ENCODE assay signal across 13 mouse cellular contexts in genomic region chr15:81122535-81122934, GRCm38 (mm10).
DNase-seq lines count a peak whose midpoint lies in the region; ATAC-seq and TF ChIP-seq lines count a peak whose summit lies in the region.
"Had no signal": no experiment of that assay in that cellular context is flagged by ENCODE, and none has a peak within 500 bp of the region (broad histone marks: within the 10 kb centered on the region; RNA-seq: fewer than 3 reads in every experiment).

No protein-coding gene starts in this region.

- WGBS in embryonic facial prominence, embryonic 14.5 days: 28% methylated on average over 3 of the region's 4 CpGs

- H3K79me2 ChIP-seq in myocyte (ENCODE audit: control insufficient read depth, insufficient read depth): peaks cover 94% of the 10 kb centered on the region

- no peaks in the 10 kb centered on the region for H3K36me3 ChIP-seq in embryonic facial prominence, embryonic 14.5 days (ENCODE audit: control insufficient read depth, insufficient read depth, low read length)
- no peaks in the 10 kb centered on the region for H3K36me3 ChIP-seq in myocyte (ENCODE audit: control insufficient read depth, insufficient read depth)
- H3K36me3 ChIP-seq: heart, embryonic 15.5 days; limb, embryonic 15.5 days had no signal

- no peak overlapping the region for H3ac ChIP-seq in myocyte (ENCODE audit: control insufficient read depth, insufficient read length)

- no peak for TF ChIP-seq CTCF in layer of hippocampus, adult 2 months (conservative IDR thresholded peaks at IDR 0.05)

- 0 out of 2 replicates have a peak, but pooled peaks have one; percentile 22 for ATAC-seq in embryonic facial prominence, embryonic 14.5 days (ENCODE audit: low read depth)
- no peak for ATAC-seq in granulocyte monocyte progenitor cell, adult 5-6 weeks (replicated peaks; ENCODE audit: poor library complexity, severe bottlenecking)

- no peaks in the 10 kb centered on the region for H3K9me3 ChIP-seq in embryonic facial prominence, embryonic 14.5 days (ENCODE audit: control insufficient read depth, low read length)
- H3K9me3 ChIP-seq: heart, embryonic 15.5 days; limb, embryonic 15.5 days had no signal

- peak overlapping the region; percentile 77 for H3K27ac ChIP-seq in layer of hippocampus, adult 2 months
- no peak overlapping the region for H3K27ac ChIP-seq in embryonic facial prominence, embryonic 14.5 days (replicated peaks; ENCODE audit: low read depth, low read length)
- H3K27ac ChIP-seq: heart, embryonic 15.5 days; limb, embryonic 15.5 days had no signal

- TF ChIP-seq POLR2A in myocyte (IDR thresholded peaks at IDR 0.05; ENCODE audit: insufficient read length, low read depth): no peak

- H3K4me3 ChIP-seq in layer of hippocampus, adult 2 months: no peak overlapping the region
- H3K4me3 ChIP-seq in embryonic facial prominence, embryonic 14.5 days (ENCODE audit: low read depth, low read length): no peak overlapping the region
- H3K4me3 ChIP-seq in myocyte: no peak overlapping the region
- H3K4me3 ChIP-seq: heart, embryonic 15.5 days; limb, embryonic 15.5 days had no signal

- no peaks in the 10 kb centered on the region for H3K4me1 ChIP-seq in embryonic facial prominence, embryonic 14.5 days (ENCODE audit: control insufficient read depth, insufficient read depth, low read length)
- H3K4me1 ChIP-seq: heart, embryonic 15.5 days; limb, embryonic 15.5 days had no signal

- H3K27me3 ChIP-seq in embryonic facial prominence, embryonic 14.5 days (replicated peaks; ENCODE audit: control insufficient read depth, insufficient read depth, low read length): no peaks in the 10 kb centered on the region
- no peaks in the 10 kb centered on the region for H3K27me3 ChIP-seq in myocyte (ENCODE audit: control insufficient read depth, insufficient read depth, insufficient read length)
- H3K27me3 ChIP-seq: heart, embryonic 15.5 days; limb, embryonic 15.5 days had no signal

- no peak overlapping the region for H3K9ac ChIP-seq in embryonic facial prominence, embryonic 14.5 days (ENCODE audit: low read depth, low read length)
- H3K9ac ChIP-seq: heart, embryonic 15.5 days; limb, embryonic 15.5 days had no signal

- H3K4me2 ChIP-seq in embryonic facial prominence, embryonic 14.5 days (ENCODE audit: low read depth, low read length): no peak overlapping the region
- H3K4me2 ChIP-seq in myocyte (ENCODE audit: low read depth): peak overlapping the region; percentile 43
- H3K4me2 ChIP-seq: heart, embryonic 15.5 days; limb, embryonic 15.5 days had no signal

- DNase-seq in layer of hippocampus, adult 2 months (ENCODE audit: low spot score in 2 of 2): no peak
- DNase-seq in layer of hippocampus, adult 8-10 months (ENCODE audit: low spot score in 2 of 2): no peak
- DNase-seq in brain, adult 2 months (ENCODE audit: low read depth, low spot score): peak; percentile 45
- DNase-seq in embryonic facial prominence, embryonic 14.5 days (ENCODE audit: low spot score): peak; percentile 52
- DNase-seq in frontal cortex, postnatal 25 days (ENCODE audit: low spot score in 2 of 2): no peak
- DNase-seq: cerebellum, adult 11-12 months; kidney, adult 2 months; kidney, postnatal 36 days; lung, adult 18-20 months had no signal

TF ChIP-seq in myocyte, 11 proteins besides CTCF, POLR2A, EP300 and RAD21:
- TF ChIP-seq MYOG (IDR thresholded peaks at IDR 0.05; ENCODE audit: control insufficient read depth in 1 of 3, insufficient read depth in 1 of 3, insufficient read length in 2 of 3, low read depth in 2 of 3) (peak in 2 of 3 experiments; percentile 75 to 78), TCF12 (IDR thresholded peaks at IDR 0.05; ENCODE audit: insufficient read depth, poor library complexity, severe bottlenecking) (peak; percentile 52), TCF3 (IDR thresholded peaks at IDR 0.05; ENCODE audit: insufficient read length, low read depth) (no peak), MYOD1 (IDR thresholded peaks at IDR 0.05; ENCODE audit: control insufficient read depth in 1 of 3, insufficient read length in 2 of 3, low read depth in 2 of 3) (peak; percentile 52 to 77 (median 74))

Comparison
In these comparisons a context has a peak if more than half of its experiments do, and no peak if none do; other contexts are left out.
1. DNase-seq: peak in brain, adult 2 months (single experiment) and embryonic facial prominence, embryonic 14.5 days (single experiment); none in layer of hippocampus, adult 2 months (0 of 2), layer of hippocampus, adult 8-10 months (0 of 2) and frontal cortex, postnatal 25 days (0 of 2).